Mouse (Mus musculus) layer of hippocampus, adult 9-10 months (tissue): ENCODE measurements around the gene Pou2f2.

ENCODE experiments used
- DNase-seq: peaks from one replicate; pipeline ENCODE4 v3.0.0; 2022; ENCODE audit warnings: low spot score

Pou2f2 gene

DNA sequence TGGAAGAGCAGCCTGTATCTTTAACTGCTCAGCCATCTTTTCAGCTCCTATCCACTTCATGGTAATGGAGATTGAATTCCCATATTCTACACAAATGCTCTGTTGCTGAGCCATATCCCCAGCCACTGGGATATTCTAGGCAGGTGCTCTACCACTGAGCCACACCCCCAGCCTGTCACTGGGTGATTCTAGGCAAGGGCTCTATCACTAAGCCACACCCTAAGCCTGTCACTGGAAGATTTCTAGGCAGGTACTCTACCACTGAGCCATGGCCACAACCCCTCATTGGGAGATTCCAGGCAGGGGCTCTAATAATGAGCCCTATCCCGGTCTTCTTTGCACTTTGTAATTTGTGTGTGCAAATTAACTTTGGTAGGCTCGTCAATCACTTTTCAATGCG lies 15.6 kb upstream of the Pou2f2 start:
- DNase-seq = no peak

DNA sequence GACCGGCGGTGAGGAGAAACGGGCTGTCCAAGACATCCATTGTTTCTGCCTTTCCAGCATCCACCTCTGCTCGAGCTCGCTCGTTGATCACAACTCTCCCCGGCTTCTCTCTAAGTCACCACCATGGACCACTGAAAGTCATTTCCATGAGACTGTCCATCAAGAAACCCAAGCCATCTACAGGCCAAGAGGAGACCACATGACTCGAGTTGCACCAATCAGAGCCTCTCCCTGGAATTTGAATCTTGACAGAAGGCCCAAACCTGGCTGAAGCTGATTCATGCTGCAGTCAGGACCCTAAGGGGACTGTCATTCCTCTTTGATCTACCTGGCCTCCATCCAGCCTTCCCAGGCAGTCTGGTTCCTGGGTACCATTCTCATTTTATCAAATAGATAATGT lies 12.6 kb upstream of the Pou2f2 start:
- DNase-seq = no peak

DNA sequence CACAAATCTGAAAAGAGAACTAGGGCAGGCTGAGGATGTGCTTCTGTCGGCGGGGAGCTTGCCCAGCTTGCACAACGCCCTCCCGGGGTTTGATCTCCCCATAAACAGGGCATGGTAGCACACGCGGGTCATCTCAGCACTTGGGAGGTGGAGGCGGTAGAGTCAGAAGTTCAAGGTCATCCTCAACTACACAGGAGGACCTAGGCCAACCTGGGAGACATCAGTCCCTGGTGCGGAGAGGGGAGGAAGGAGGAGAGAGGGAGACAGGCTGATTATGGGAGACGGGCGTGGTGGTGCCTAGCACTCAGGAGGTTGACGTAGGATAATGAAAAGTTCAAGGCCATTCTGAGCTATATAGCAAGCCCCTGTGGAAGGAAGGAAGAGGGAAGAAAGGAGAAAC lies 11.3 kb upstream of the Pou2f2 start:
- no peak for DNase-seq

DNA sequence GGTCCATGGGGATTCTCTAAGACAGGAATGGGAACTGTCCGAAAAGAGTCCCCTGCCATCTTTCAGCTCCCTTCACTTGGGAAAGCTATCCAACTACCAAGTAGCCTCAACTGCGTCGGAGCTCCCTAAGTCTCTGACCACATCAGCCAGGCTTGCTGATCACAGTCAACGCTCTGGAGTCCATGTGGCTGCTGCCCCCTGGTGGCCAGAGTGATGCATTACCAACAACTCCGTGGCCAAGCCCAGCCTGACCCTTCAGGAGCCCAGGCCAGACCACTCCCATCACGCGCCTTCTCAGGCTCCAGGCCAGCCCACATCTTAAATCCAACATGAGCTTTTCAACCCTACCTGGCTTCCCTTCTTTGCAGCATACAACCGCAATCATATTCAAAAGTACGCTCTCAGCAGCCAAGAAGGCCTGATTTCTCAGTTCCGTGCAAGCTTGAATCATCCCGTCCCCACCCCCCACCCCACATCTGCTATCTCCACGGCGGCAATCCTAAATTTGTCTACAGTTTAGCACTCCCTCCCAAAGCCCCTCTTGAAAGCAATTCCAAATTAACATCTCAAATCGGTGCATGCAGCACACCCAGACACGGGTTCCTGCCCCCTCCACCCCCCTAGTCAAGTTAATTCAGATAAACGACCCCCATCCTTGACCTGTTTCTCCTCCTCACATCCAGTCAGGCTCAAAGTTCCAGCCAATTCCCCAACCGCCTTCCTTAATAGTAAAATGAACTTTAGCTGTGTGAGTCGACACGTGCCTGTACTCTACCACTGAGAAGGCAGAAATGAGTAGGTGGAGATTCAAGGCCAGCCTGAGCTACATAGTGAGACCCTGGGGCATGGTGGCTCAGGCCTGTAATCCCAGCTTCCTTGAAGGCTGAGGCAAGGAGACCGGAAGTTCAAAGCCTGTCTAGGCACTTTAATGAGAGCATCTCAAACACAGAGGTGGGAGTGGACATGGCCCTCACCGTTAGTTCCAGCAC lies 8.4 kb upstream of the Pou2f2 start:
- DNase-seq = peak; percentile 76

DNA sequence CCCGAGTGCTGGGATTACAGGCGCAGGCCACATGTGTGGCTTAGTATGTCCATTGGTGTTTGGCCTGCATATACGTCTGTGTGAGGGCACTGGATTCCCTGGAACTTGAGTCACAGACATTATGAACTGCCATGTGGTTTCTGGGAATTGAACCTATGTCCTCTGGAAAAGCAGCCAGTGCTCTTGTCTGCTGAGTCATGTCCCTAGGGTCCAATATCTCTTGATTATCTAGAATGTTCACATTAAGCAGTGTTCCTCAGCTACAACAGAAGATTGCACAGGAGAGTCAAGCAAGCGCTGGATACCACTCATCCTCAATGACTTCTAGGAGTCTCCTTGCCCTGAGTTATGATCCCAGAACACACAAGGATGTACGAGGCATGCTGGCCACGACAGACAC lies 4.6 kb upstream of the Pou2f2 start:
- DNase-seq = no peak

DNA sequence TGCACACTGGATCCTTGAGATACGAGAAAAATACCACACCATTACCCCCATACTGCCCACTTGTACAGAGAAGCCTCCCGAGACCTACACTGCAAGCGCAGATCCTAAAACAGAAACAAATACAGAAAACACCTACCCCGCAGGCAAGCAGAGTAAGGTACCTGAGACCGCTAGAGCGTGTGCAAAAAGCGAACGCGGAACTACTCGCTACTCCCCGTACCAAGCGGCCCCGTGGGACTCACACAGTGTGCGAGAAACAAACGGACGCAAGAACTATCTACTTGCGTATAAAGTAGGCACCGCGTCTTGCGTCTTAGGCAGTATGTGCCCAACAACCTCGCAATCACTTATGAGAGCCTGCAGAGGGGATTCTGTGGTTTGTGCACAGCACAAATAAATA lies 2.3 kb upstream of the Pou2f2 start:
- DNase-seq = no peak

DNA sequence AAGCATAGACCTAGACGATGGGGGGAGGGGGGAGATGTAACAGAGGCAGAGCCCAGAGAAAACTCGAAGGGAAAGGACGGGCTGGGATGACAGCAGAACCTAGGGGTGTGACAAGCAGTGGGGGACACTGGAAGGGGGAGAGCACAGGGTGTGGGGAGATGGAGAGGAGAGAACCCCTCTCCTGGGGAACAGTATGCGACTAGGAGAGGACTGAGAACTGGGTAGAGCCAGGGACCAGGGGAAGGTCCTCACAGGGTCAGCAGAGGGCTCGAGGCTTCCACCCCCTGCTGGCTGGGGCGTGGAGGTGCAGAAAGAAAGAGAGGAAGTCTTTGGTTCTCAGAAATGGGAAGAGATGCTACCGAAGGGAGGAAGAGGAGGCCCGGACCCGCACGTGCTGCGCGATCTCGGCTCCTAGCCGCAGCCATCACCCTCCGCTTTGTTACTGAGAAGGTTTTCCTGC lies 1.8 kb upstream of the Pou2f2 start:
- DNase-seq = no peak

DNA sequence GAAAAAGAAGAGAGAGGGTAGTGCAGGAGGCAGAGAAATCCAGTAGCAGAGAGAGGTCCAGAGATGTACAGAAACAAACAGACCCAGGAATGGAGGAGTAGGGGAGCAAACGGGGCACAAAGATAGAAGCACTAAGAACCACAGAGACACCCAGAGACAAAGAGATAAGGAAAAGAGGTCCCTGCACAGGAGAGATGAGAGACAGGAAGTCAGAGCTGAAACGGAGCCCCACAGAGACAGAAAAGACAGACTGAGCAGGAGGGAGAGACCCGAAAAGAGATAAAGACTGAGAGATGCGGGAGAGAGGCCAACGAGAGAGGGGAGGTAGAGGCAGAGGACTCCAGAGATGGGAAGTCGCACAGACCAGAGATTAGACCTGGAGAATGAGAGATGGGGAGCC lies 986 bp upstream of the Pou2f2 start:
- no peak for DNase-seq

DNA sequence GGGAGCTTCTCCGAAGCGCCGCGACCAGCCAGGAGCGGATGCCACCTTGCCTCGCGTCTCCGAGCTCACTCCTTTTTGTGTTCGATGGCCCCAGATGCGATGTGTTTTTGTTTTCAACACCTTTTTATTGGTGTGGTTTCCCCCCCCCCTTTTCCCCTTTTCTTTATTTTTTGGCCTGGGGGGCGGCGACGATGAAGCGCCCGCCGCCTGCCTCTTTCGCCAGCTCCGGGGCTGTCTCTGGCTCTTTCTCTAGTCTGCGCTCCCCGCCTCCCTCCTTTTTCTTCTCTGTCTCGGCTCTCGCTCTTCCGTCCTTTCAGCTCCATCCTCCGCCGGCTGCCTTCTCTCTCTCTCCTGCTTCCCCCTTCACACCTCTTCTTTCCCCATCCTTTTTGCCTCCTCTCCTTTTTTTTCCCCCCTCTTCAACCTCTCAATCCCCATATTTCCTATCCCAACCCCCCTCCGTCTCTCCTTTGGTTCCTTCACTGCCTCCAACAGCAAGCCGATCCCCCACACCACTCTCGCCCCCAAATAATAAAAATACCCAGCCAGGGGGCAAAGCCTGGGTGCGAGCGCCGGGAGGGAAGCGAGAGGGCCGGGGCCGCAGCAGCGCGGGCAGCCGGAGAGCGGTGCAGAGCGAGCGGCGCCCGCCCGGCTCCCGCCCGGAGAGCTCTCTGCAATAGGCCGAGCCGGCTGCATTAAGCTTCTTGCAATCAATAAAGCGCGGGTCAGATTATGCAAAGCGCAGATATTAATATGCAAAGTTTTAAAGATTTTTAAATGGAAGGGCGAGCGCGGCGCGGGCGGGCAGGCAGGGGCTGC lies 530 bp downstream of the Pou2f2 start:
- no peak for DNase-seq

DNA sequence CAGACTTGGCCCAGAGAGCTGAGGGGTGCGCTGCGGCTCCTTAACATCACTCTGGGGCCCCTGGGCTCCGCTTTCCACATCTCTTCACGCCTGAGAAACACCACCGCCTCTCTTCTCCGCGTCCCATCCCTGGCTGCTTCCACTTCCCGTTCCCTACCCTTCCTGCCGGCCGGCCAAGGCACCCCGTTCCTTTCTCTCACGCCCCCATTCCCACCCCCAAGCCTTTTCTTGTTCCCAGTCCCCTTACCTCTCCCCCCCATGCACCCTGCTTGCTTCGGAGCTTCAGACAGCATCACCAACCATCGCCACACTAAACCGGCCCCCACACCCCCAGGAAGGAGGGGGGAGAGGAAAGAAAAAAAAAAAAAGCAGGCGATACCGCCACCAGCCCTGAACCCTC lies 1.2 kb downstream of the Pou2f2 start:
- no peak for DNase-seq

DNA sequence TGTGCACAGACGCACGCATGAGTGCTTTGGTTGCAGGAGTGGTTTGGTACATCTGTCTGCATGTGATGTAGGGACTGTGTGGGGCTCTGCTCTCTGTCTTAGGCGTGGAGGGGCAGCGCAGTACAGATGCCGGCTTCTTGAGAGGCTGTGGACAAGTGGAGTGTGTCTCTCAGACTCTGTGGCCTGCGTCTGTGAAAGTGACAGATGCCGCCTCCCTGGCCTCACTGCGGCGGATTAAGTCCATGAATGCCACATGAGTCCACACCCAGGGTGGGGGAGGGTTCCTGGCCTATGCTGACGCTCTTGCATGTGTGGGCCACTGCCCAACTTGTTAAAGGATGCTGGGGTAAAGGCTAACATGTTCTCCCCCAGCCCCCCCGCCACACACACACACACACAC lies 5.2 kb downstream of the Pou2f2 start:
- no peak for DNase-seq

DNA sequence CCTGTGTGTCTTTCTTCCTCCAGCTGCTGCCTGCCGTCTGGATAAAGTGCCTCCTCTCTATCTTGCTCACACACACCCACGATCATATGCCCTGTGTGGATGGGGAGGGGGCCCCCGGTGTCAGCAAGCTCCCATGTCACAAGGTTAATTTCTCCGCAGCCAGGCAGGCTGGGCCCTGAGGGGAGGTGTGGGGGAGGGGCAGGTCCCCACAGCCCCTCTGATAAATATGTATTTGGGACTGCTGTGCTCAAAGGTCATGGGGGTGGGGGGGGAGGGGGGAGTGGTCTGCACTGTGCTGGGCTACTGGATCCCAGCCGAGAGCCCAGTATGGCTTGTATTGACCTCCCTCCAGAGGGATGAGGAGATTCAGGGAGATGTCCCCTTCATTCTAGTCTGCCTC lies 6.9 kb downstream of the Pou2f2 start:
- no peak for DNase-seq

DNA sequence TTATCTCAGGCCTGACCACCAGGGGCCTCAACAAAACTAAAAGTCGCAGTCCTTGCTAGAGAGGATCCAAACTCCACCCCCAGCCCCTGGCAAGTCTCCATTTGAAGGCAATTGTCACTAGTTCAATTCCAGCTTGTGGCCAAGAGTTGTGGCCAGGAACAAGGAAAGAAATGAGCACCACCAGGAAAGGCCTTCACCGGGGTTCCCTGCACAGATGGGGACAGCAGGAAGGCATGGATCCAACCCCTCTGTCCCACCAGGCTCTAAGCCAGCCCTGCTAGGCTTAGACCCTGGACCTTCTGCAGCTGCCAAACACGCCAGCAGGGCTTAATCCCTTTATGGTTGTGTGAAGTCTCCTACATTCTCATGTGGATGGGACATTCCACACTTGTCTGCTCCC lies 8.9 kb downstream of the Pou2f2 start:
- no peak for DNase-seq

DNA sequence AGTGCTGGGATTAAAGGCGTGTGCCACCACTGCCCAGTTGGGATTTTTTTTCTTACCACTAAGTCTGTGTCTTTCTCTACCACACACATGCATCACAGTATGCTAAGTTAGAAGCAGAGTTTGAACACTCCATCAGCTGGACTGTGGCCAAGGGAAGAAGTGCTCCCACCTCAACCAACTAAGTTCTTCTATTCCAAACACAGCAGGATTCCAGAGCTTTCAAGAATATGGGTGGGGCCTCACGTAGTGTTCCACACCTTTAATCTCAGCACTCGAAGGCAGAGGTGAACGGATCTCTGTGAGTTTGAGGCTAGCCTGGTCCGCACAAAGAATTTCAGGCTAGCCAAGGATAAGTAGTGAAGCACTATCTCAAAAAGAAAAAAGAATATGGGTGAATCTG lies 13.4 kb downstream of the Pou2f2 start:
- no peak for DNase-seq

DNA sequence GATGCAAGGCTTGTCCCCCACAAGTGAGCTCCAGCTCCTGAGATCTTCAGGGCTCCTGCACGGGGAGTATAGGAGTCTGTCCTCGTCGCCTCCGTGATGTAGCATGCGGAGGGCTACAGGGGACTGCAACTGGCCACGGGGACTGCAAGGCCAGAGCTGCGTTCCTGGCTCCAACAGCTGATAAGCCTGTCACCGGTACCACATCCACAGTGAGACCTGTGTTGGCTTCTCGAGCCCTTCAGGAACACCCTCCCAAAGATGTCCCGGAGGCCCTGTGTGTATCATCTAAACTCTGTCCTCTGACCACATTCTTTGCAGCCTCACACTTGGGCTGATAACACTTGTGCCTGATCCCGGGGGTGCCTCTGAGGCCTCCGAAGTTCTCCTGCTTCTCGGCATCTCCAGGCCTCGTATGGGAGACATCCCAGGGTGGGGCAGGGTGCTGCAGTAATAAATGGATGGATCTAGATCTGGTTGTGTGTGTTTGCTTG lies 23.3 kb downstream of the Pou2f2 start:
- no peak for DNase-seq

DNA sequence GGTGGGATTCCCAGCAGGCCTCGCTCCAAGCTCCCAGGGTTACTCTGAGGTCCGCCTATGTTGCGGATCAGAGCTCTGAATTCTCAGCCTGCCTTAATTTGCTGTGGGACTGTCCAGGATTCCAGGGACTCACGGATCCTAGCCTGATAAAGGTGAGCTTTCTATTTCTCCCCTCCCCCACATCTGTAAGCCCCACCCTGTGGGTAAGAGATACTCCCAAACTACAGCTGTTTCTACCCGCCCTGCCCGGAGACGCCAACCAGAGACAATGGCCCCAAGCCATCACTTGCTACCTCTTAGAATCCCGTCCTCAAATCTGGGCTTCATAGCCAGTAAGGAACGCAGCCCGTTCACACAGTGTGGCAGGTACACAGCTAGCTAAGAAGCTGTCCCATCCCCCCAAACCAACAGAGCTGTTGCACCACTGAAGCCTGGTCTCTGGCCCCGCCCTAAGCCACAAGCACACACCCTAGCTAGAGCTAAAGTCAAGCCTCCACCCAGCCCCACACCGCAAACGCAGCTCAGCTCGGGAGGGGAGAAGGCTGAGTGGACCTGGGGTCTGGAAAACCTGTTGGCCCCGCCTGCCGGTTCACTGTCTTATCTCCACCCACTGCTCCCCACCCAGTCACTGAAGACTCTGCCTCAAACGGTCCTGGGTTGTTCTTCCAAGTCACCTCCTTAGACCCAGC lies 23.9 kb downstream of the Pou2f2 start:
- DNase-seq = no peak

DNA sequence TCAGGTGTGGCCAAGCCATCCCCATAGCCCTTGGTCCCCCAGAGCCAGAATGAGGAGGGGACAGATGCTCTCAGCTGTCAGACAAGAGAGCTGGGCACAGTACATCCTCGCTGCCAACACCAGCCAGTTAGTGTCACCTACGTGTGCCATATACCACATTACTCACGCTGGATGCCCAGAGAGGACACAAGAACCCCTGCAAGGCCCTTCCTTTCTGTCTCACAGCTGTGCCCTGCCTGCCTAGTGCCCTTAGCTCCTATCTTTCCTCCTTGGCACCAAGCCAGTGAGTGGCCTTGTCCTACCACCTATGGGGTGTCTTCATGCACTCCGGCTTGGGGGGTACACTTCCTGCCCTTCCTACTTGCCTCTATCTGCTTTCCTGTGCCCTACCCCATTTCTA lies 24.9 kb downstream of the Pou2f2 start:
- DNase-seq = no peak

DNA sequence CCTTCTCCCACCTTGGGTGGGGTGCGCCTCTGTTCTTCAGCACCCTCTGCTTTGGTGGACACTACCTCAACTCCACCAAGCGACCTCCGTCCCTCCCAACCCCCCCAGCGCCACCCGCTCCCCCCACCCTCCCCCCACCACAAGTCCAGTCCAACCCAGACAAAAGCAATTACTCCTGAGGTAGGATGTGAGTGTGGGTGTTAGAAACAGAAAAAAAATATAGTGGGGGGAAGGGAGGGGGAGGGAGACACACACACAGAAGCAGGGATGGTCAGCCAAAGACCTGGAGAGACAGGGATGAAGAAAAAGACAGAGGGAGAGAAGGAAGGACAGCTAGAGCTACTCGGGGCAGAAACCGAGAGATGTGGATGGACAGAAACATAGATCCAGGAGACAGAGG lies 25.7 kb downstream of the Pou2f2 start:
- no peak for DNase-seq

DNA sequence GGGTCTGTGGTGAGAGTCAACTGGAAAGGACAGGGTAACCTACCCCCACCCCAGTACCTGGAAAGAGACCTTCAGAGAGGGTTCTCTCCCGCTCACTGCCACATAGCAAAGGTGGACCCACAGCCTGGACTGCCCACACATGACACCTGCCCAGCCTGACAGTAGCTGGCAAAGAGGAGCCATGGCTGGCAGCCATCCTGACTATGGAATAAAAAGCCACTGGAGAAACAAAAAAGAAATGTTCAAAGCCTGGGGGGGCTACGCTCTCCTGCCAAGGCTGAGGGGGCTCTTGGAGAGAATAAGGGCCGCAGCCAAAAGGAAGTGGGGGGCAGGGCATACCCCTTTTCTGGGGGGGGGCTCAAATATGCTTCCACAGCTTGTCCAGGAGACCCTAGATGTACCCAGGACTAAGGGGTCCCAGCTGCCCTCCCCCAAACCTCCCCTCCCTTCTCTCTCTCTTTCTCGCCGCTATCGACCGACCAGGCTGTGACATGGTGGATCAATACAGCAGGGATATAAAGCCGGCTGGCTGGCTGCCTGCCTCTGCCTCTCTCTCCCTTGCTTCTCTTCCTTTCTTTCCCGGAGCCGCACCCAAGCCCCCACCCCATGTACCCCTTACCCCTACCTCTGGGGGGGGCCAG lies 27.5 kb downstream of the Pou2f2 start:
- DNase-seq = no peak

DNA sequence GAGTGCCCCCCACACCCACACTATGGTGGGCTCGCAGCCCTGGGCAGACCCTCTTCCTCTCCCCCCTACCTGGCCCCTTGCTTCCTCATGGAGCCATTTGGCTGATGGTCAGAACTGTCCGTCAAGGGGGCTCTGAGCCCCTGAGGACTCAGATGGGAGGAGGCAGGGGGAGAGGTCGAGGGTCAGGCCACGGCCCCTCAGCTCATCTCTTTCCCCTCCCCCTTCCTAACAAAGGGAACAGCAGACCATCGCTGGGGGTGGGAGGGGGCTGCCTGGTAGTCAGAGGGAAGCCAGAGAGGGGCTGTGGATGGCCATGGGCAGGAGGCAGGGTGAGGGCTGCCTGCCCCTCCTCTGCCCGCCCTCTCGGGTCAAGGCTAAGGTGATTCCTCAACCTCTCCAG lies 28.5 kb downstream of the Pou2f2 start:
- DNase-seq = no peak

DNA sequence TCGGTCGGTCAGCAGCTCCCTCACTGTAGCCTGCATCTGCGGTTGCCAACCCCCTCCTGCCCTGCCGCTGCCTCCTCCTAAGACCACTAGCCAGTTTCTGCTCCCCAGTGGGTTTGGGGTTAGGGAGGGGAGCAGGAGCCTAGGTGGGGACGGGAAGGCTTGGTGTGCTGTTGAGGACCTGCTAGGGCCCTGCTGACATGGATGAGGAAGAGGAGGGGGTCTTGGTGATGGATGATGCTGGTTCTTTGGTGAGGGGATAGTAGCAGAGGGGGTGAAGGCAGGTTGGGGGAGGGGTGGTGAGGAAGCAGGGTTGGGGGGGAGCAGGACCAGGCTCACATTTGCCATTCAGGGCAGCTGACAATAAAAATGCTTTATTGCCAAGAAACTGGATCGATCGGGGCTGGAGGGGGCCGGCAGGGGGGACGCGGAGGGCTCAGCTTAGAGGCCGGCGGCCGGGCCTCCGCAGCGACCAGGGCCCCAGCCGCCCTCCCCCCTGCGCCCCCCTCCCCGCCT lies 29.3 kb downstream of the Pou2f2 start:
- no peak for DNase-seq

DNA sequence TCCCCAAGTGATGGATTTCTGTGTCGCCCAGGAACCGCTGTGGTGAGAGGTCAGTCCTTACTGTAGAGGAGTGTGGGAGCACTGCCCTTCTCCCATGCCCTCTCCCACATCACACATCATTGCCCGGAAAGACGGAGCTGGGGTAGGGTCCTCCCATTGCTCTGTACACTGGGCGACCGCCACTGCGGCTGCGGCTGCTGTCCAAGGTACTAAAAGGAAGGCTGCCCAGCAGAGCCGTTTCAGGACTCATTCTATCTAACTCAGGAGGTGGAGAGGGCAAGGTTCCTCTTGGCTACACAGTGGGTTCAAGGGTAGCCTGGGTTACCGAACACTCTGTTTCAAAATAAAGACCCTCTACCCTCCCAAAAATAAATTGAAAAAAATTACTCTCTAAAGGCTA lies 33.6 kb downstream of the Pou2f2 start:
- no peak for DNase-seq
